Mouse (Mus musculus): ENCODE results near the gene Sptbn4.

Sptbn4 gene

GRCm38 (mm10) chr7:27474490-27474954 lies 27.0 kb upstream of the Sptbn4 start:
- peak; percentile 100 for DNase-seq (ENCODE audit: low read depth, low spot score)

GRCm38 (mm10) chr7:27473835-27474489 lies 26.5 kb upstream of the Sptbn4 start:
- no peak for DNase-seq (ENCODE audit: low read depth, low spot score)

GRCm38 (mm10) chr7:27473156-27473834 lies 25.8 kb upstream of the Sptbn4 start, which contains the start of gene Sertad3:
Sertad3 (plus strand) TSS chr7:27473768.
- DNase-seq (ENCODE audit: low read depth, low spot score) = peak; percentile 98

- DNase-seq (ENCODE audit: low read depth, low spot score) = no peak
Observed at GRCm38 (mm10) chr7:27472596-27472995, 25.1 kb upstream of the Sptbn4 start.

- no peak for DNase-seq (ENCODE audit: low read depth, low spot score)
Observed at GRCm38 (mm10) chr7:27471390-27472120, 24.1 kb upstream of the Sptbn4 start.

GRCm38 (mm10) chr7:27467648-27468047 lies 20.2 kb upstream of the Sptbn4 start:
- no peak for DNase-seq (ENCODE audit: low read depth, low spot score)

GRCm38 (mm10) chr7:27460477-27460876 lies 13.0 kb upstream of the Sptbn4 start:
- no peak for DNase-seq (ENCODE audit: low read depth, low spot score)

GRCm38 (mm10) chr7:27459640-27460039 lies 12.2 kb upstream of the Sptbn4 start:
- DNase-seq (ENCODE audit: low read depth, low spot score) = no peak

GRCm38 (mm10) chr7:27458614-27459013 lies 11.1 kb upstream of the Sptbn4 start:
- DNase-seq (ENCODE audit: low read depth, low spot score) = no peak

- DNase-seq (ENCODE audit: low read depth, low spot score) = no peak
Observed at GRCm38 (mm10) chr7:27455273-27455672, 7.8 kb upstream of the Sptbn4 start.

GRCm38 (mm10) chr7:27454461-27455121 lies 7.1 kb upstream of the Sptbn4 start:
- no peak for DNase-seq (ENCODE audit: low read depth, low spot score)

- DNase-seq (ENCODE audit: low read depth, low spot score) = no peak
Observed at GRCm38 (mm10) chr7:27452206-27452770, 4.8 kb upstream of the Sptbn4 start.

GRCm38 (mm10) chr7:27451359-27451758 lies 3.9 kb upstream of the Sptbn4 start:
- no peak for DNase-seq (ENCODE audit: low read depth, low spot score)

- DNase-seq (ENCODE audit: low read depth, low spot score) = peak; percentile 86
Observed at GRCm38 (mm10) chr7:27449256-27449862, 1.9 kb upstream of the Sptbn4 start.

GRCm38 (mm10) chr7:27448421-27449206 lies 1.1 kb upstream of the Sptbn4 start:
- DNase-seq (ENCODE audit: low read depth, low spot score) = no peak

- peak; percentile 31 for DNase-seq (ENCODE audit: low read depth, low spot score)
Observed at GRCm38 (mm10) chr7:27446521-27447418, 716 bp downstream of the Sptbn4 start.

- no peak for DNase-seq (ENCODE audit: low read depth, low spot score)
Observed at GRCm38 (mm10) chr7:27446051-27446450, 1.4 kb downstream of the Sptbn4 start.

- DNase-seq (ENCODE audit: low read depth, low spot score) = peak; percentile 66
Observed at GRCm38 (mm10) chr7:27440014-27440413, 7.5 kb downstream of the Sptbn4 start.

GRCm38 (mm10) chr7:27437544-27437943 lies 9.9 kb downstream of the Sptbn4 start:
- DNase-seq (ENCODE audit: low read depth, low spot score) = peak; percentile 80

Measured in ES-CJ7 (cell line).